Comparison of ENCODE assay signal across 29 mouse cellular contexts in genomic region chr10:75830275-75830670, GRCm38 (mm10). TPM values are rescaled to one million over a fixed set of nuclear protein-coding genes. Genes with fewer than 3 reads are reported as not detected.
"Had no signal": no experiment of that assay in that cellular context is flagged by ENCODE, and none has a peak within 500 bp of the region (broad histone marks: within the 10 kb centered on the region; RNA-seq: fewer than 3 reads in every experiment).

No protein-coding gene starts in this region.

- H3K27ac ChIP-seq: heart, embryonic 10.5 days; hindbrain, embryonic 10.5 days; hindbrain, embryonic 12.5 days; hindbrain, embryonic 14.5 days; intestine, embryonic 15.5 days; layer of hippocampus, adult 2 months; left cerebral cortex, adult 2 months; limb, embryonic 13.5 days; limb, embryonic 15.5 days; liver, embryonic 12.5 days; liver, embryonic 14.5 days had no signal

- DNase-seq: gastrocnemius, postnatal 14 days; gastrocnemius, postnatal 36 days; heart, adult 18-20 months; heart, postnatal 10 days; heart, postnatal 4 days; kidney, adult 18-20 months; kidney, adult 8-10 months; kidney, postnatal 10 days; kidney, postnatal 25 days; kidney, postnatal 4 days had no signal

- H3K4me3 ChIP-seq: heart, embryonic 10.5 days; heart, embryonic 12.5 days; hindbrain, embryonic 10.5 days; hindbrain, embryonic 12.5 days; intestine, embryonic 15.5 days; layer of hippocampus, adult 2 months; left cerebral cortex, adult 2 months; limb, embryonic 13.5 days; limb, embryonic 15.5 days; liver, embryonic 12.5 days had no signal

RNA-seq across cellular contexts. Expression of gene Gstt4, which starts 7.9 kb away (rescaled TPM):
- total RNA-seq: gastrocnemius, adult 18-20 months; gastrocnemius, postnatal 14 days; gastrocnemius, postnatal 36 days; heart, adult 18-20 months; heart, adult 8-10 months; heart, postnatal 10 days; heart, postnatal 25 days; heart, postnatal 4 days; layer of hippocampus, adult 2 months; layer of hippocampus, postnatal 10 days; layer of hippocampus, postnatal 25 days; left cerebral cortex, adult 2 months; left cerebral cortex, postnatal 14 days; left cerebral cortex, postnatal 36 days had no signal
